Mouse (Mus musculus) cerebellum, postnatal 14 days (tissue): Measurements from ENCODE around the gene Trim7.
"Not testable (repeated sequence)": the region's sequence is repeated elsewhere in the genome, so short reads cannot be mapped to it uniquely, and the experiment has no call there.

Source experiments
- DNase-seq, 2 experiments: peaks; one replicate each; pipeline ENCODE4 v3.0.0; 2021; ENCODE audit warnings: mixed read lengths in 2 of 2

Trim7 gene

DNA sequence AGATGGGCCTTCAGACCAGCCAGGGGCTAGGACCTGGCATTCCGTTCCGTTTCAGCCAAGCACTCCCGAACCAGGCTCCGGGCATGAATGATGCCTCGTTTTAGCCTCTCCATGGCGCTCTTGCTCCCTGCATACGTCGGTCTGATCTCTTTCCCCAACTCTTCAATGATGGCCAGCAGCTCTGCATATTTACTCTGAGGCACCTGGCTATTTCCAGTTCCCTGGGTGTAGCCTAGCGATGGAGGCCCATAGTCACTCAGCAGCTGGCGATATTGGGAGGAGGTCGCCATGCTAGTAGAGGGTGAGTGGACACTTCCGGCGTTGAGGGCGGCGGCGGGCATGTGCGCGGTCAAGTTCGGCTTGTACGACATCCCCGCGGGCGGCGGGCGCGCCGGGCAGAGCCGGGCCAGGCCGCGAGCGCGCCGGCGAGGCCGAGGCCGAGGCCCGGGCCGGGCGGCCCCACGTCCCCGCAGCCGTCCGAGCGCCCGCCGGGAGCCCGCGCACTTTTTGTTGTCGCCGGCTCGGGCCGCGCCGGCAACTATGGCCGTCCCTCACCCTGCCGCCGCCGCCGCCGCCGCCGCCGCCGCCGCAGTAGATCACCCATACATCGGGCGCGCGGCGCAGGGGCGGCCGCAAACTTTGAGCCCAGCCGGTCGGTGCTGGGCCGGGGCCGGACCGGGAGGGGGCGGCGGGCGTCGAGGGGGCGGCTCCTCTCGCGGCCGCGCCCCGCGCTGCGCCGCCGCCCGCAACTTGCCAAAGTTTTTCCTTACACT is at the start of gene Trim7, which contains the start of gene Gm12184:
TSS of gene Trim7 (plus strand) at position 162 of the 773 bp plus-strand sequence.
TSS of gene Gm12184 (minus strand) at position 677 of the 773 bp plus-strand sequence.
- DNase-seq: peak in 1 of 2 experiments; percentile 35

DNA sequence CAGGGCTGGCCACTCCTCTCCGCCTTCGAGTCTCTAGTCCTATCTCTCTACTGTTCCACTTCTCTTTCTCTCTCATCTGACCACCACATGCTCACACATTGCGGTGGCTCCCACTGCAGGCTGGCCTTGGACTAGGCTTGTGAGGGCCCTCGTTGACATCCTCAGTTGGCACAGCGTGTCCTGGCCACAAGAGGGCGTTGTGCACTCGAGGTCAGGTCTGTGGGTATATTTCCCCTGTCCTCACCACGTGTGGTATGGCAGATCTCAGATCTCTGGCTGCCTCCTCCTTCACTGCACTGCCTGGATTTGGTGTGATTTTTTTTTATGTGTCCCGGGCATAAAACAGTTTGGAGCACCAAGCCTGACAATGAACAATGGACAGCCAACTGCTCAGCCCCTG is 49.3 kb upstream of the Trim7 start:
- peak in 1 of 2 experiments; percentile 24 for DNase-seq

GRCm38 (mm10) chr11:48777303-48777702 is 48.6 kb upstream of the Trim7 start:
- DNase-seq: no peak

- peak; percentile 51 to 63 for DNase-seq
Observed at GRCm38 (mm10) chr11:48779450-48779849, 46.5 kb upstream of the Trim7 start.

DNA sequence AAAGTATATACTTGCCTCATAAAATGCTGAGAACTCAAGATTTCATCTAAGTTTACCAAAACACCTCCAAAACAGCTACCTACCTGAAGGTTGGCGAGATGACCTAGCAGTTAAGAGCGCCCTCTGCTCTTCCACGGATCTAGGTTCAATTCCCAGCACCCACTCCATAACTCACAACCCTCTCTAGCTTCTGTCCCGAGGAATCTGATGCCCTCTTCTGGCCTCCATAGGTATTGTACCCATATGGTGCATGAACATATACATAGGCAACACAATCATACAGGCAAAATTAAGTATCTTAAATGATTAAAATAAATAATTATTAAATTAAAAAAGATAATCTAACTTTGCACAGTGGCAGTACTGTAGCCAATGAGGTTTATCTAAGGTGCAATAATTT is 43.7 kb upstream of the Trim7 start:
- DNase-seq: no peak

- peak; percentile 50 to 70 for DNase-seq
Observed at GRCm38 (mm10) chr11:48787455-48788211, 38.3 kb upstream of the Trim7 start.

DNA sequence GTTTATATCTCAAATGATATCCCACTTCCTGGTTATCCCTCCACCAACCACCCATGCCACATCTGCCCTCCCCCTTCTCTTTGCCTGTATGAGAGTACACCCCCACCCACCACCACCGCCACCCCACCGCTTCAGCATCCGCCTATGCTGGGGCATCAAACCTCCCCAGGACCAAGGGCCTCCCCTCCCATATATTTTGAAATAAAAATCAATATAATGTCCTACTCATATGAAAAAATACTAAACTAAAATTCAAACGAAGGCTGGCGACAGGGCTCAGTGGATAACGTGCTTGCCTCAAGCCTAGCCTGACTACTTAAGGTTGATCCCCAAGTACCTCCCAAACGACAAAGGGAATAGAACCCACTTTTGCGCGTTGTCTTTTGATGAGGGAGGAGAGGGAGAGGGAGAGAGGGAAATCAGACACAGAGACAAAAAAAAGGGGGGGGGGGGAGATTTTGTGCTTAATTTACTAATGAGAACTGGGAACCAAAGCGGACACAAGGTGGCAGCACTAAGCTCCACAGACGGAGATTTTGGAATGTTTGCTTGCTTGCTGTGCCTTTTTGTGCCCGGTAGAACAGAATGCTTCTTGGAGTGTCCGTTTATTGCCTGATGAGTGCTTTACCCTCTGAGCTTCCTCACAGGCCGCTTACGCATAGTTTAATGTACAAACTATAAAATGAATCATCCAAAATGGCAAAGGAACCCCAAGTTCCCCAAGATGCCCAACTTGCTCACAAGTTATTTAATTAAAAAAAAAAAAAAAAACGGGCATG is 37.4 kb upstream of the Trim7 start:
- peak; percentile 89 to 93 for DNase-seq

GRCm38 (mm10) chr11:48789215-48789614 is 36.7 kb upstream of the Trim7 start:
- no peak for DNase-seq

DNA sequence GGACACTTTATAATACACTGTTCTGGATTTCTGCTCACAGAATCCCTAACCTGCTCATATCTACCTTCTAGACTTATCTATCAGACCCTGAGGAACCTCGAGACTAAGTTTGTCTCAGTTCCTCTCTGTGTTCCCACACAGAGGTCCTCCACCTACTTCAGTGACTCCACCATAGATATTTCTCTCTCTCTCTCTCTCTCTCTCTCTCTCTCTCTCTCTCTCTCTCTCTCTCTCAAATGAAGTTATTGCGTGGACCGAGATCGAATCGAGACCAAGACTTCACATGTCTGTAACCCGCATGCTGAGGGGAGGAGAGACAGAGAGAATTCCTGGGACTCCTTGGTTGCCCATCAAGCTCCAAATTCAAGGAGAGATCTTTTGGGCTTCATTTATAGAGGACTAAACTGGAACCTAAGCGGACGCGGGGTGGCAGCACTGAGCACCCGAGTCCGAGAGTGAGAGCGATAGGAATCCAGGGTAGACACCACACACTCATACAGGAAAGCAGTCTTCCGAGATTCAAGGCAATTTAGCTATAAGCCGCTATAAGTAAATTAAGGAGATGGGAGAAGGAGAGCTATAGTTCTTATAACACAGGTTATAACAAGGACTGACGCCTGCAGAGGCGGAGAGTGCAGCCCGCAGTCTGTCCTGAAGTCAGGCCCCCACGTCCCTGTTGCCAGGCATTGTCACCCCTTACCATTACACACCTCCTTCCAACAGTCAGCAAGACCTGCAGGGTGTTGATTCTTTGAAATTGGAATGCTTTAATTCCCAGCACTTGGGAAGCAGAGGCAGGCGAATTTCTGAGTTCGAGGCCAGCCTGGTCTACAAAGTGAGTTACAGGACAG is 35.7 kb upstream of the Trim7 start:
- peak; percentile 92 to 94 for DNase-seq

- no peak for DNase-seq
Observed at GRCm38 (mm10) chr11:48790946-48791345, 35.0 kb upstream of the Trim7 start.

GRCm38 (mm10) chr11:48791894-48792293 is 34.0 kb upstream of the Trim7 start:
- not testable (repeated sequence) for DNase-seq

GRCm38 (mm10) chr11:48793184-48793583 is 32.8 kb upstream of the Trim7 start:
- DNase-seq: no peak

DNA sequence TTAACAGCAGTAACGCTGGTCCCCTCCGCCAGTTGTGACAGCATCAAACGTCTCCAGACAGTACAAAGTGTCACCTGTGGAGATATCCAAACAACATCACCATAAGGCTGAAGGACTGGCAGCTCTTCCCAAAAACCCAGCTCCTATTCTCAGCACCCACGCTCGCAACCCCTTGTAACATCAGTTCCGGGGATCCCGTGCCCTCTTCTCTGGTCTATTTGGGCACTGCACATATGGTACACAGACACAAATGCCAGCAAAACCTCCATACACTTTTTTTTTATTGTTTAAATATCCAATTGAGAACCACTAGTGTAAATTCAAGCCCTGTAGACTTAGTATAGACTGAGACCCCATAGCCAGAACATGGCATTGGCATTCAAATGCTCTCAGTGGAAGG is 30.7 kb upstream of the Trim7 start:
- peak in 1 of 2 experiments; percentile 37 for DNase-seq

DNA sequence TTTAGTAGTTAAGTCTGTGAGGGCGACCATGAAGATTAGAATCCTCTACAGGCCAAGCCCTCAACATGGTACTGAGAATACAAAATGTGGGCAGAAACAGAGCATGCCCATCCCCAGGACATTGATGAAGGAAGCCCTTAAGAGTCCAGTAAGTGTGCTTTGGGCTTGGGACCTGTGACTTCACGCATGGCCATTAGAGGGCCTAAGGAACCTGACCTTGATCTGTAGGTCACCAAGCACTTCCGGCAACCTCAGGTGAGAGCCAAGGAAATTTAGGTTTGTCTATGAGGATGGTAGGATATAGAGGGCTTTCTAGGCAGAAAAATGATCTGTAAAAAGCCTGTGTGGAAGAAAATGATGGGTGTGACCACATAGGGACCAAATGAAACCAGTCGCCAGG is 29.6 kb upstream of the Trim7 start:
- no peak for DNase-seq

- no peak for DNase-seq
Observed at GRCm38 (mm10) chr11:48797287-48797686, 28.7 kb upstream of the Trim7 start.

DNA sequence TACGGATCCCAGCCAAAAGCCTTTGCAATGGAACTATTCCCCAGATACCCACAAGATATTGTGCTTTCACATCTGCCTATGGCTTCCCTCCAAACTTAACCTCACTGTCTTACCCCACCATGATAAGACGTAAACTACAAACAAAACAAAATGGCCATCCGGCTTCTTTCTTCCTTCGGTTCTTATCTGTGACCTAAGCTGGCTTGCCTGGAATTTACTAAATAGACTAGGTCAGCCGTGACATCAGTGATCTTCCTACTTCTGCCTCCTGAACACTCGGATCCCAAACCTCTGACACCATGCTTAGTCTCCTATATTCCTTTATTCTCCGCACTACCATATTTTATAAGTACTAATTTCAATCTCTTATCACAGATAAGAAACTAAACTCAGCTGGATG is 27.6 kb upstream of the Trim7 start:
- no peak for DNase-seq

- DNase-seq: no peak
Observed at GRCm38 (mm10) chr11:48798984-48799920, 26.7 kb upstream of the Trim7 start.

- peak; percentile 87 to 90 for DNase-seq
Observed at GRCm38 (mm10) chr11:48799921-48800701, 25.8 kb upstream of the Trim7 start, which contains the start of gene Rack1. Rack1 (plus strand) TSS chr11:48800332.

DNA sequence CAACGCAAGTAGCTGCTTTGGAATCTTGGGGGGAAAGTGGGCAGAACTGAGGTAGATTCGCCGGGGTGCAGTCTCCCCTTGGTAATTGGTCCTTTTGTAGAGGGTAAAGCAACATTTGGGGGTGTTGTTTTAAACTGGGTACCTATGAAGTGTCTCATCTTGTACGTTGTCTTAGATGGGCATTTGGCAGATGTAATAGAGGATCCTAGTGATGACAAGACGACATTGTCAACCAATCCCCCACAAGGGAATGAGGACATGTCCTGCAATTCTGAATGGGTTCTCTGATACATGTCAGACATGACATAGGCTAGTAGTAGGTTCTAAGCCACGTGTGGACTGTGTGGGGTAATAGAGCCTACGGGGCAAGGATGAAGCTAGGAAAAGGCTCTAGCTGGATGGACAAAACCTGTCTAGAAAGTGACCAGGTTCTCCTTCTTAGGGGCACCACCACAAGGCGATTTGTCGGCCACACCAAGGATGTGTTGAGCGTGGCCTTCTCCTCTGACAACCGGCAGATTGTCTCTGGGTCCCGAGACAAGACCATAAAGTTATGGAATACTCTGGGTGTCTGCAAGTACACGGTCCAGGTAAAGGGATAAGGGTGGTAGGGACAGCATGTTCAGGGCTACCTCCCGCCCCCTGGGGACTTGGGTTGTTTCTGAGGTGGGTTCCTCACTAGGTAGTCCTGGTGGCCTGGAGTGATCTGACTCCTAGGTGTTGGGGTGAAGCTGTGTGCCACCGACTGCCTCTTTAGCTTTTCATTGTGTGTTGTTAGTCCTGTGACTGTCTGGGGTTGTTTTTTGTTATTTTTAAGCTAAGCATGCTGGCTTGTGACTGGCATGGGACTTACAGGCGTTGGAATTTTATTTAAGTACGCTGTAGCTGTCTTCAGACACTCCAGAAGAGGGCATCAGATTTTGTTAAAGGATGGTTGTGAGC is 23.8 kb upstream of the Trim7 start:
- DNase-seq: no peak
